ENCODE assay signal across 8 mouse cellular contexts in genomic region chr9:108809188-108809587, GRCm38 (mm10). TPM values are rescaled to one million over a fixed set of nuclear protein-coding genes. Genes with fewer than 3 reads are reported as not detected.
DNase-seq lines count a peak whose midpoint lies in the region; ATAC-seq and TF ChIP-seq lines count a peak whose summit lies in the region.

No protein-coding gene starts in this region.

- no peak for TF ChIP-seq POLR2A in cortical plate, adult 2 months (IDR thresholded peaks at IDR 0.05; ENCODE audit: extremely low read depth, insufficient read depth, low read length)

- 0 out of 2 replicates have a peak, but pooled peaks cover 3% of the 10 kb centered on the region for H3K4me1 ChIP-seq in cortical plate, adult 2 months (ENCODE audit: control insufficient read depth, insufficient read depth, low read length)
- H3K4me1 ChIP-seq in forebrain, postnatal 0 days (ENCODE audit: insufficient read depth) = 0 out of 2 replicates have a peak, but pooled peaks cover 4% of the 10 kb centered on the region
- H3K4me1 ChIP-seq in intestine, embryonic 16.5 days (ENCODE audit: control insufficient read depth, insufficient read depth, low read length) = peaks cover 15% of the 10 kb centered on the region
- H3K4me1 ChIP-seq in lung, embryonic 14.5 days (ENCODE audit: insufficient read depth) = peaks cover 6% of the 10 kb centered on the region; the same call in 1 of the 2 replicates
- H3K4me1 ChIP-seq in stomach, embryonic 14.5 days (ENCODE audit: control insufficient read depth, insufficient read depth, low read length) = peaks cover 16% of the 10 kb centered on the region; the same call in 1 of the 2 replicates

- H3K27ac ChIP-seq in cortical plate, adult 2 months (ENCODE audit: insufficient read depth, low read length) = no peak overlapping the region
- H3K27ac ChIP-seq in forebrain, postnatal 0 days (ENCODE audit: low read depth, low read length) = no peak overlapping the region
- peak overlapping the region; percentile 23; the same call in 1 of the 2 replicates for H3K27ac ChIP-seq in intestine, embryonic 16.5 days (ENCODE audit: low read length)
- H3K27ac ChIP-seq in lung, embryonic 14.5 days (ENCODE audit: low read depth) = no peak overlapping the region
- H3K27ac ChIP-seq in stomach, embryonic 14.5 days (ENCODE audit: low read length) = 0 out of 2 replicates have a peak overlapping the region, but pooled peaks have one; percentile 15

- peak overlapping the region; percentile 86 for H3K4me2 ChIP-seq in forebrain, postnatal 0 days (ENCODE audit: low read depth)
- peak overlapping the region; percentile 92 for H3K4me2 ChIP-seq in intestine, embryonic 16.5 days (ENCODE audit: low read depth, low read length)
- H3K4me2 ChIP-seq in lung, embryonic 14.5 days = peak overlapping the region; percentile 91
- H3K4me2 ChIP-seq in stomach, embryonic 14.5 days (replicated peaks; ENCODE audit: low read depth, low read length) = peak overlapping the region; percentile 84

- H3K9me3 ChIP-seq in forebrain, postnatal 0 days (ENCODE audit: low read length) = no peaks in the 10 kb centered on the region
- no peaks in the 10 kb centered on the region for H3K9me3 ChIP-seq in intestine, embryonic 16.5 days (ENCODE audit: control insufficient read depth, low read length)
- H3K9me3 ChIP-seq in lung, embryonic 14.5 days (ENCODE audit: low read depth, low read length) = no peaks in the 10 kb centered on the region
- H3K9me3 ChIP-seq in stomach, embryonic 14.5 days (ENCODE audit: control insufficient read depth, low read depth, low read length) = no peaks in the 10 kb centered on the region

- peak overlapping the region; percentile 94 for H3K4me3 ChIP-seq in cortical plate, adult 2 months (ENCODE audit: insufficient read depth, low read length)
- H3K4me3 ChIP-seq in forebrain, postnatal 0 days (ENCODE audit: low read depth, low read length) = peak overlapping the region; percentile 82
- peak overlapping the region; percentile 83 for H3K4me3 ChIP-seq in intestine, embryonic 16.5 days (ENCODE audit: low read length)
- peak overlapping the region; percentile 59 for H3K4me3 ChIP-seq in lung, embryonic 14.5 days (ENCODE audit: low read depth, low read length)
- peak overlapping the region; percentile 79 for H3K4me3 ChIP-seq in stomach, embryonic 14.5 days (ENCODE audit: low read depth, low read length)

- H3K36me3 ChIP-seq in forebrain, postnatal 0 days (ENCODE audit: insufficient read depth) = peaks cover 64% of the 10 kb centered on the region
- H3K36me3 ChIP-seq in intestine, embryonic 16.5 days (ENCODE audit: control insufficient read depth, insufficient read depth, low read length) = peaks cover 14% of the 10 kb centered on the region
- H3K36me3 ChIP-seq in lung, embryonic 14.5 days (ENCODE audit: insufficient read depth) = peaks cover 66% of the 10 kb centered on the region
- peaks cover 27% of the 10 kb centered on the region for H3K36me3 ChIP-seq in stomach, embryonic 14.5 days (ENCODE audit: control insufficient read depth, insufficient read depth, low read length)

- H3K9ac ChIP-seq in forebrain, postnatal 0 days = peak overlapping the region; percentile 83
- H3K9ac ChIP-seq in intestine, embryonic 16.5 days (ENCODE audit: low read depth, low read length) = peak overlapping the region; percentile 88; the same call in 1 of the 2 replicates
- H3K9ac ChIP-seq in lung, embryonic 14.5 days = no peak overlapping the region; the same call in 1 of the 2 replicates
- H3K9ac ChIP-seq in stomach, embryonic 14.5 days (replicated peaks; ENCODE audit: low read depth, low read length) = no peak overlapping the region; the same call in 1 of the 2 replicates

- TF ChIP-seq CTCF in cortical plate, adult 2 months (IDR thresholded peaks at IDR 0.05; ENCODE audit: extremely low read depth, insufficient read depth, low read length) = no peak
- no peak for TF ChIP-seq CTCF in forebrain, postnatal 0 days (IDR thresholded peaks at IDR 0.05; ENCODE audit: low read depth)
- no peak for TF ChIP-seq CTCF in lung, embryonic 14.5 days (IDR thresholded peaks at IDR 0.05; ENCODE audit: low read depth)

- no peak for DNase-seq in forebrain, postnatal 0 days
- peak; percentile 43 for DNase-seq in lung, embryonic 14.5 days
- no peak for DNase-seq in Muller cell, postnatal 12 days (ENCODE audit: inconsistent ontology term)
- no peak for DNase-seq in frontal cortex, postnatal 10 days (ENCODE audit: low spot score in 2 of 2)
- DNase-seq in left cerebral cortex, adult 9 months (ENCODE audit: low spot score in 2 of 2) = no peak

- ATAC-seq in forebrain, postnatal 0 days = no peak
- ATAC-seq in intestine, embryonic 16.5 days = no peak
- ATAC-seq in lung, embryonic 14.5 days (ENCODE audit: insufficient read depth) = no peak
- ATAC-seq in stomach, embryonic 14.5 days (ENCODE audit: insufficient number of reproducible peaks, insufficient read depth, low FRiP score, low read depth) = no peak

- WGBS in forebrain, postnatal 0 days = 59% methylated on average over 5 of the region's 5 CpGs
- 57% methylated on average over 5 of the region's 5 CpGs for WGBS in intestine, embryonic 16.5 days
- WGBS in lung, embryonic 14.5 days = 56% methylated on average over 5 of the region's 5 CpGs
- 67% methylated on average over 5 of the region's 5 CpGs for WGBS in stomach, embryonic 14.5 days

- H3K27me3 ChIP-seq in forebrain, postnatal 0 days (ENCODE audit: insufficient read depth, low read length) = no peaks in the 10 kb centered on the region
- no peaks in the 10 kb centered on the region for H3K27me3 ChIP-seq in intestine, embryonic 16.5 days (replicated peaks; ENCODE audit: control insufficient read depth, insufficient read depth, low read length)
- H3K27me3 ChIP-seq in lung, embryonic 14.5 days (ENCODE audit: insufficient read depth, low read length) = no peaks in the 10 kb centered on the region
- no peaks in the 10 kb centered on the region for H3K27me3 ChIP-seq in stomach, embryonic 14.5 days (ENCODE audit: control insufficient read depth, insufficient read depth, low read length)

RNA-seq across cellular contexts. Expression of gene Nckipsd, which starts 1.0 kb away (rescaled TPM):
- polyA plus RNA-seq in cortical plate, adult 2 months (2012; rRNA removed) = 65.0 and 66.8 TPM in 2 replicates
- total RNA-seq in forebrain, postnatal 0 days (2014; rRNA removed) = 27.4 and 27.6 TPM in 2 replicates
- 18.6 and 24.5 TPM in 2 replicates for polyA plus RNA-seq in forebrain, postnatal 0 days (2015; fragmentation: Nextera tagmentation; extraction: Ambion mirVana)
- polyA plus RNA-seq in intestine, embryonic 16.5 days (2015; fragmentation: Nextera tagmentation; extraction: Ambion mirVana) = 11.3 and 14.5 TPM in 2 replicates
- 11.3 and 14.4 TPM in 2 replicates for polyA plus RNA-seq in lung, embryonic 14.5 days (2014; fragmentation: Nextera tagmentation; extraction: Ambion mirVana)
- polyA plus RNA-seq in stomach, embryonic 14.5 days (2014; fragmentation: Nextera tagmentation; extraction: Ambion mirVana) = 11.9 and 15.3 TPM in 2 replicates

RNA-seq across cellular contexts. Expression of gene Celsr3, which starts 16.9 kb away (rescaled TPM):
- polyA plus RNA-seq in cortical plate, adult 2 months (2012; rRNA removed) = 74.3 and 75.8 TPM in 2 replicates
- total RNA-seq in forebrain, postnatal 0 days (2014; rRNA removed) = 43.0 and 52.2 TPM in 2 replicates
- 3.9 and 6.8 TPM in 2 replicates for polyA plus RNA-seq in forebrain, postnatal 0 days (2015; fragmentation: Nextera tagmentation; extraction: Ambion mirVana)
- 0.47 and 0.61 TPM in 2 replicates for polyA plus RNA-seq in intestine, embryonic 16.5 days (2015; fragmentation: Nextera tagmentation; extraction: Ambion mirVana)
- 0.14 and 0.17 TPM in 2 replicates for polyA plus RNA-seq in lung, embryonic 14.5 days (2014; fragmentation: Nextera tagmentation; extraction: Ambion mirVana)
- polyA plus RNA-seq in stomach, embryonic 14.5 days (2014; fragmentation: Nextera tagmentation; extraction: Ambion mirVana) = 1.3 and 1.8 TPM in 2 replicates

RNA-seq across cellular contexts. Expression of gene Ip6k2, which starts 25.6 kb away (rescaled TPM):
- 145 and 162 TPM in 2 replicates for polyA plus RNA-seq in cortical plate, adult 2 months (2012; rRNA removed)
- 136 and 140 TPM in 2 replicates for total RNA-seq in forebrain, postnatal 0 days (2014; rRNA removed)
- 218 and 226 TPM in 2 replicates for polyA plus RNA-seq in forebrain, postnatal 0 days (2015; fragmentation: Nextera tagmentation; extraction: Ambion mirVana)
- 57.2 and 59.4 TPM in 2 replicates for polyA plus RNA-seq in intestine, embryonic 16.5 days (2015; fragmentation: Nextera tagmentation; extraction: Ambion mirVana)
- 88.1 and 90.4 TPM in 2 replicates for polyA plus RNA-seq in lung, embryonic 14.5 days (2014; fragmentation: Nextera tagmentation; extraction: Ambion mirVana)
- 118 and 123 TPM in 2 replicates for polyA plus RNA-seq in stomach, embryonic 14.5 days (2014; fragmentation: Nextera tagmentation; extraction: Ambion mirVana)

RNA-seq across cellular contexts. Expression of gene Slc26a6, which starts 43.9 kb away (rescaled TPM):
- polyA plus RNA-seq in cortical plate, adult 2 months (2012; rRNA removed) = 15.9 and 20.8 TPM in 2 replicates
- 19.4 and 29.6 TPM in 2 replicates for total RNA-seq in forebrain, postnatal 0 days (2014; rRNA removed)
- polyA plus RNA-seq in forebrain, postnatal 0 days (2015; fragmentation: Nextera tagmentation; extraction: Ambion mirVana) = 15.9 and 18.0 TPM in 2 replicates
- polyA plus RNA-seq in intestine, embryonic 16.5 days (2015; fragmentation: Nextera tagmentation; extraction: Ambion mirVana) = 75.9 and 94.2 TPM in 2 replicates
- 10.7 and 12.0 TPM in 2 replicates for polyA plus RNA-seq in lung, embryonic 14.5 days (2014; fragmentation: Nextera tagmentation; extraction: Ambion mirVana)
- 17.8 and 19.1 TPM in 2 replicates for polyA plus RNA-seq in stomach, embryonic 14.5 days (2014; fragmentation: Nextera tagmentation; extraction: Ambion mirVana)

Comparison
In these comparisons a context has a peak if more than half of its experiments do, and no peak if none do; other contexts are left out.
1. H3K27ac ChIP-seq: peak in intestine, embryonic 16.5 days (single experiment) and stomach, embryonic 14.5 days (single experiment); none in cortical plate, adult 2 months (single experiment), forebrain, postnatal 0 days (single experiment) and lung, embryonic 14.5 days (single experiment).
2. H3K9ac ChIP-seq: peak in forebrain, postnatal 0 days (single experiment) and intestine, embryonic 16.5 days (single experiment); none in lung, embryonic 14.5 days (single experiment) and stomach, embryonic 14.5 days (single experiment).
3. Peak in every context shown above with its lines, with median percentiles within 50 percentile points of each other: H3K4me3 ChIP-seq and H3K4me2 ChIP-seq.